Mouse (Mus musculus): ENCODE results near the gene Olfr224. TPM values are rescaled to one million over a fixed set of nuclear protein-coding genes. Genes with fewer than 3 reads are reported as not detected.
"Not testable (repeated sequence)": the region's sequence is repeated elsewhere in the genome, so short reads cannot be mapped to it uniquely, and the experiment has no call there.

The Olfr224 gene
- total RNA-seq, 2 experiments from 2014 or later = not detected

DNA sequence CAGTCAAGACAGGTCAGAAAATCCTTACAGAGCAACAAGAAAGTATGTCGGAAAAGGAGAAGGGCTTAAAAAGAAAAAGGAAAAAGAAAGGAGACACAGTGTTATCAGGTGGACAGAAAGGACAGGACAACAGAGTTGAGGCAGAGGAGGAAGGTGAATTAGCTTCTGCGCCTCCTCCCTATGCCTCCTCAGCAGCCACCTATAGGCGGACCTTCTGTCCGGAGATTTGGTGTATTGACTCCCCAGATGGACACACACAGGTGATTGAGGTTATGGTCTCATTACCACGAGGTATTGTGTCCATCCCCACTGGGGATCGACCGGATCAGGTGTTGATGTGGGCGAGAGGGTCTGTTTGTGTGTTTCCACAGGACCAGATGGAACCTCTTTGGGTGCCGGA lies 50.6 kb downstream of the Olfr224 start:
- not testable (repeated sequence) for ATAC-seq (replicated peaks; ENCODE audit: poor library complexity)

DNA sequence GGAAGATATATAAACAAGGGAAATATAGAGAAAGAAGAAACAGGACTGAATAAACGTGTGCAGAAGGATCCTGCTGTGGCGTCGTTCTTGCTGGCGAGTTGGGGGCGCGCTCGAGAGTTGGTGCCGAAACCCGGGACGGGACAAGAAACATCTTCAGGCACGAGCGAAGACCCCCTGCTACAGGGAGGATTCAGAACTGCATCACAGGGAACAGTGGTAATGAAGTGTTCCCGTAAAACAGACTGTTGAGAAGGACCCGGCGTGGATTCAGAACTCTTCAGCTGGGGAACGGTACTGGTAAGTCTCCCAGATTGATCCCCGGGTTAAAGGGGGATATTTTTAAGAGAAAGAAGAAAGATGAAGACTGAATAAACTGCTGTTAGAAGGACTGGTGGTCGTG lies 51.4 kb downstream of the Olfr224 start:
- not testable (repeated sequence) for ATAC-seq (replicated peaks; ENCODE audit: poor library complexity)

Other genes with a start within 250 kb of the Olfr224 start
- 31.0 and 31.6 TPM in 2 replicates for gene Zfp672, start 240.2 kb downstream of the Olfr224 start, total RNA-seq (2015)
- gene Zfp672, start 240.2 kb downstream of the Olfr224 start, total RNA-seq (2017) = 23.2 and 26.4 TPM in 2 replicates
- gene Sh3bp5l, start 239.8 kb downstream of the Olfr224 start, total RNA-seq (2015) = 2.5 and 4.1 TPM in 2 replicates
- 12.8 and 31.6 TPM in 2 replicates for gene Sh3bp5l, start 239.8 kb downstream of the Olfr224 start, total RNA-seq (2017)
- gene Lypd8, start 191.5 kb downstream of the Olfr224 start, total RNA-seq (2015) = not detected in 2 replicates
- gene Lypd8, start 191.5 kb downstream of the Olfr224 start, total RNA-seq (2017) = not detected in 2 replicates
- not detected in 2 replicates for gene 1810065E05Rik, start 149.4 kb downstream of the Olfr224 start, total RNA-seq (2015)
- gene 1810065E05Rik, start 149.4 kb downstream of the Olfr224 start, total RNA-seq (2017) = not detected in 2 replicates
- gene Gm12253, start 138.0 kb downstream of the Olfr224 start, total RNA-seq (2015) = not detected in 2 replicates
- gene Gm12253, start 138.0 kb downstream of the Olfr224 start, total RNA-seq (2017) = not detected in 2 replicates
- not detected in 2 replicates for gene Lypd9, start 117.6 kb downstream of the Olfr224 start, total RNA-seq (2015)
- gene Lypd9, start 117.6 kb downstream of the Olfr224 start, total RNA-seq (2017) = not detected in 2 replicates
- not detected in 2 replicates for gene Olfr30, start 108.3 kb downstream of the Olfr224 start, total RNA-seq (2015)
- gene Olfr30, start 108.3 kb downstream of the Olfr224 start, total RNA-seq (2017) = not detected in 2 replicates
- not detected in 2 replicates for gene Olfr332, start 78.0 kb downstream of the Olfr224 start, total RNA-seq (2015)
- gene Olfr332, start 78.0 kb downstream of the Olfr224 start, total RNA-seq (2017) = not detected in 2 replicates
- not detected in 2 replicates for gene Olfr331, start 68.0 kb downstream of the Olfr224 start, total RNA-seq (2015)
- not detected in 2 replicates for gene Olfr331, start 68.0 kb downstream of the Olfr224 start, total RNA-seq (2017)
- gene Olfr330, start 35.7 kb downstream of the Olfr224 start, total RNA-seq (2015) = not detected in 2 replicates
- gene Olfr330, start 35.7 kb downstream of the Olfr224 start, total RNA-seq (2017) = not detected in 2 replicates
- not detected in 2 replicates for gene Olfr329-ps, start 24.1 kb downstream of the Olfr224 start, total RNA-seq (2015)
- not detected in 2 replicates for gene Olfr329-ps, start 24.1 kb downstream of the Olfr224 start, total RNA-seq (2017)
- not detected in 2 replicates for gene Olfr328, start 14.9 kb downstream of the Olfr224 start, total RNA-seq (2015)
- not detected in 2 replicates for gene Olfr328, start 14.9 kb downstream of the Olfr224 start, total RNA-seq (2017)
- gene Olfr325, start 7.2 kb upstream of the Olfr224 start, total RNA-seq (2015) = not detected in 2 replicates
- not detected in 2 replicates for gene Olfr325, start 7.2 kb upstream of the Olfr224 start, total RNA-seq (2017)
- not detected in 2 replicates for gene Olfr324, start 24.6 kb upstream of the Olfr224 start, total RNA-seq (2015)
- gene Olfr324, start 24.6 kb upstream of the Olfr224 start, total RNA-seq (2017) = not detected in 2 replicates
- gene 2210407C18Rik, start 45.5 kb upstream of the Olfr224 start, total RNA-seq (2015) = not detected in 2 replicates
- not detected in 2 replicates for gene 2210407C18Rik, start 45.5 kb upstream of the Olfr224 start, total RNA-seq (2017)
- not detected in 2 replicates for gene Olfr323, start 59.9 kb upstream of the Olfr224 start, total RNA-seq (2015)
- not detected in 2 replicates for gene Olfr323, start 59.9 kb upstream of the Olfr224 start, total RNA-seq (2017)
- gene Trim58, start 69.9 kb upstream of the Olfr224 start, total RNA-seq (2015) = 1.8 and 3.5 TPM in 2 replicates
- gene Trim58, start 69.9 kb upstream of the Olfr224 start, total RNA-seq (2017) = 0.27 and 1.2 TPM in 2 replicates
- gene Olfr322, start 88.2 kb upstream of the Olfr224 start, total RNA-seq (2015) = not detected in 2 replicates
- gene Olfr322, start 88.2 kb upstream of the Olfr224 start, total RNA-seq (2017) = not detected in 2 replicates
- not detected in 2 replicates for gene Olfr320, start 110.5 kb upstream of the Olfr224 start, total RNA-seq (2015)
- gene Olfr320, start 110.5 kb upstream of the Olfr224 start, total RNA-seq (2017) = not detected in 2 replicates
- gene Olfr319, start 128.6 kb upstream of the Olfr224 start, total RNA-seq (2015) = not detected in 2 replicates
- gene Olfr319, start 128.6 kb upstream of the Olfr224 start, total RNA-seq (2017) = not detected in 2 replicates
- not detected in 2 replicates for gene Olfr318, start 153.5 kb upstream of the Olfr224 start, total RNA-seq (2015)
- gene Olfr318, start 153.5 kb upstream of the Olfr224 start, total RNA-seq (2017) = not detected in 2 replicates
- not detected in 2 replicates for gene Olfr317, start 168.7 kb upstream of the Olfr224 start, total RNA-seq (2015)
- not detected in 2 replicates for gene Olfr317, start 168.7 kb upstream of the Olfr224 start, total RNA-seq (2017)
- not detected in 2 replicates for gene Olfr316, start 182.2 kb upstream of the Olfr224 start, total RNA-seq (2015)
- gene Olfr316, start 182.2 kb upstream of the Olfr224 start, total RNA-seq (2017) = not detected in 2 replicates
- not detected in 2 replicates for gene Olfr315, start 202.6 kb upstream of the Olfr224 start, total RNA-seq (2015)
- not detected in 2 replicates for gene Olfr315, start 202.6 kb upstream of the Olfr224 start, total RNA-seq (2017)
- not detected in 2 replicates for gene Olfr314, start 212.4 kb upstream of the Olfr224 start, total RNA-seq (2015)
- not detected in 2 replicates for gene Olfr314, start 212.4 kb upstream of the Olfr224 start, total RNA-seq (2017)
- gene Fam183b, start 231.4 kb upstream of the Olfr224 start, total RNA-seq (2015) = not detected in 2 replicates
- gene Fam183b, start 231.4 kb upstream of the Olfr224 start, total RNA-seq (2017) = not detected in 2 replicates
- not detected in 2 replicates for gene Olfr313, start 244.4 kb upstream of the Olfr224 start, total RNA-seq (2015)
- gene Olfr313, start 244.4 kb upstream of the Olfr224 start, total RNA-seq (2017) = not detected in 2 replicates

All from megakaryocyte progenitor cell, adult 5-6 weeks (primary cell).